Mouse (Mus musculus) megakaryocyte-erythroid progenitor cell, adult 5-6 weeks (primary cell): ENCODE results near the gene Atp6v0e2. TPM values are rescaled to one million over a fixed set of nuclear protein-coding genes. Genes with fewer than 3 reads are reported as not detected.

ENCODE experiments used
- ATAC-seq: replicated peaks from 2 replicates; pipeline ENCODE4 v1.8.0; 2016; ENCODE audit warnings: mild to moderate bottlenecking, inconsistent platforms; ENCODE audit not compliant: severe bottlenecking, poor library complexity, low FRiP score, low TSS enrichment
- total RNA-seq, 2 experiments: library from RNA; stranded (forward) in 1 of 2; stranded (reverse) in 1 of 2; fragments of 200-1000, 215-1000 nt in 1 of 2; fragments of >200 nt in 1 of 2; fragmentation: Nextera tagmentation in 1 of 2; gene quantifications; 2 replicates each; pipeline ENCODE4 v1.2.3; 2014 to 2017

Atp6v0e2 gene
- total RNA-seq, 2 experiments from 2014 or later = not detected

DNA sequence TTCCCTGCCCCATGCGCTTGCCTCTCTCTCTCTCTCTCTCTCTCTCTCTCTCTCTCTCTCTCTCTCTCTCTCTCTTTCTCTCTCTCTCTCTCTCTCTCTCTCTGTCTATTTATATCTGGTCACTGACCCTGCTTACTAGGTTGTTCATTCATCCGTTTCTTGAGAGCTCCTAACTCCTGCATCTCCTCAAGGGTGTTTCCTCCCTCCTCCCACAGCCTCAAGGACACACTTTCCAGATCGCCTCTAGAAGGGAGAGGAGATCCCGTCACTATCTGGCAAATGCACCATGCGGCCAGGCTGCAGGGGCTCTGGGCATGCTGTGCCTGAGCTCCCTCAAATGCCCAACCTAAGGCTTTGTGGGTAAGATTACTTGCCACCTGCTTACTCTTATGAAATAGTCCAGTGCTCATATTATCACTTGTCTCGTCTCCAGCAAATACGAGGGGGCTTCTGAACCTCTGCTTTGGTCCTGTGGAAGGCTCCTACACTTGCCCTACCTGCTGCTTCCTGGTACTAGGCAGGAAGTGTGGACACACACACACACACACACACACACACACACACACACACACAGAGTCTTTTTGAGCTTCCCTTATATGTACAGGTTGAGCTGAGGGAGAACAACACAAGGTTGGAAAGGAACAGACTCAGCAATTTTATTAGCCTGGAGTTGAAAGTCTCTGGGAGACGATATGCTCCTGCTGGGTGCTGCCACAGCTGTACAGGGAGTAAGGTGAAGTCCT is 31.8 kb downstream of the Atp6v0e2 start:
- ATAC-seq = no peak

- no peak for ATAC-seq
Measured at GRCm38 (mm10) chr6:48572014-48572413, 34.6 kb downstream of the Atp6v0e2 start.

DNA sequence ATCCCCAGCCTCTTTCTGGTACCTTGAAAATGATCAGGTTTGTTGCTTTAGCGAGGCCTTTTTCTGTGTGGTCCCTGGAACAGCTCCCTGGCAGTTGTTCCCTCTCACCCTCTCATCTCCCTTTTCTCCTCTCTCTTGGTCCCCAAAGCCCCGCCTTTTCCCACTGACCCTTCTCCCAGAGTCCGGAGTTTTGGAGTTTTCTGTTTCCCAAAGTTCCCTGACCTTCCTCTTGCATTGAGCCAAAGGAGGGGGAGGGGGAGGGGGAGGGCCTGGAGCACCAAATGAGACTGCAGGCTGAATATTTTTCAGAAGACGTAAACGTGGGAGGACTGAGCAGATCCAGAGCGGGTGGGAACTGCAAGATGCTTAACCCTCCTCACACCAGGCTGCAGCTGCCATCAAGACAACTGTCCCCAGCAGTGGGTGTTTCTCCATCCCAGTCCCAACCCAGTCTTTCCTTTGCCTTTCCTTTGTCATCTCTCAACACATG is 35.2 kb downstream of the Atp6v0e2 start, which contains the start of gene Rarres2:
TSS of gene Rarres2 (minus strand) at position 218 of the 490 bp plus-strand sequence.
- ATAC-seq = no peak

DNA sequence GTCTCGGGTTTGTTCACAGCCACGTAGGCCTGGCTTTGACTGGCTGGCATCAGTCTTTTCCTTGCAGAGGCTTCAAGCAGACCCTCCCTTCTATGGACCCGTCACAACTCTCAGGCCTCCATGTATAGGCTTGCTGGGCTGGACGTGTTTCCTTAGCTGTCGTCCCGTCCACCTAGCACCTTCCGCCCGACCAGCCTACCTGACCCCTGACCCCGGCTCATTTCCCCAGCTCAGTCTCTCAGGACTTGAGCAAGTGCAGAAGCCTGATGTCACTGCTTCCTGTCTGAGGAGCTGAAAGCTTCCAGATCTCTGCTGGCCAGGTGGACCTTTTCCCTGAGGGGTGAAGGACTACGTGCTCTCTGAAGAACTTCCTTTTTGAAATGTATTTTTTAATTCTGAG is 35.9 kb downstream of the Atp6v0e2 start:
- ATAC-seq = no peak

DNA sequence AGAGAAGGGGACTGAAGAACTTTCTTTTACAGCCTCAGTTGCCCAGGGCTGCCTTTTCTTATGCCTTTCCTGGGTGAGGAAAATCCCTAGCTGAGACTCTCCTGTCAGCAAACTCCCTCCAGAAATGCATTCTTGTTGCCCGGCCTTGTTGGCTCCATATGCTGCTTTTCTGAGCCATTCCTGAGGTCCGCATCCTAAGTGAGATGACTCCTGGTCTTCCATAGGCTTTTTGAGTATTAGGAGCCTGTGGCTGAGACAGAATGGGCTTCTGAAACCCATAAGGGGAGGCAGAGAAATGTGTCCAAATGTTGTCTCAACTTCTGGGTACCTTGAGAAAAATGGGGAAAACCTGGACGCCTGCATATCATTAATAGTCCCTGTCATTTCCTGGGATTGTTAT is 36.6 kb downstream of the Atp6v0e2 start:
- no peak for ATAC-seq

DNA sequence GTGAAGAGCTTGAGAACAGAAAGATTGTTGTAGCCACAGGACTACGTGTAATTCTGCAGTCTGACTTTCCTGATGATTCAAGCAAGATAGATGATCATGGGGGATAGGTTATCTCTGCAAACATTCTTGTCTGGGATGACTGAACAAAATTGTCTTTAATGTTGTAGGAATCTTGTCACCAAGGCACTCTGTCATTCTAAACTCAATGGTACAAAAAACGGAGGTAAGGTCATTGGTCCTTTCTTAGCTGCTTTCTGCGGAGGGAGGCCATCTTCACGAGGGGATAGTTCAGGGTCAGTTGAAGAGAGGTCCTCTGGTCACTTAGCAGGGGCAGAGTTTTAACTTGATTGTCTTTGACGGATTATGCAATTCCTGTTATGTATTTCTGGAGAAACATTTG is 41.3 kb downstream of the Atp6v0e2 start:
- no peak for ATAC-seq

DNA sequence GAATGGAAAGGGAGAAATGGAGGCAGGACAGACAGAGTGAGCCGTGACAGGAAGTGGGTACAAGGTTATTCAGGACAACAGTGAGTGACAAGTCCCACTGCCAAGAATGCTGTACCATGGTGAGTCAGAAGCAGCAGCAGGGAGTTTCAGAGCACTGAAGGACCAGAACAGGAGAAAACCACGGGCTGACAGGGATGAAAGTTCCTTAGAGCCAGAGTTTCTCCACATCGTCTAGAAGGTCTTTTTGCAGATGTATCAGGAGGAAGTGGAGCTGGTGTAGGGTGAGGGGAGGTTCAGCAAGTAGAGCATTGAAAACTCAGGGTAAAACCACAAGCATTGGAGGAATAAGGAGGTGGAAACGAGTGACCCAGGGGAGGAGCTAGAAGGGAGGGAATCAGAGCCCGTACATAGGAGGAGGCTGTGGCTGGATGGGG is 41.8 kb downstream of the Atp6v0e2 start:
- ATAC-seq = no peak

DNA sequence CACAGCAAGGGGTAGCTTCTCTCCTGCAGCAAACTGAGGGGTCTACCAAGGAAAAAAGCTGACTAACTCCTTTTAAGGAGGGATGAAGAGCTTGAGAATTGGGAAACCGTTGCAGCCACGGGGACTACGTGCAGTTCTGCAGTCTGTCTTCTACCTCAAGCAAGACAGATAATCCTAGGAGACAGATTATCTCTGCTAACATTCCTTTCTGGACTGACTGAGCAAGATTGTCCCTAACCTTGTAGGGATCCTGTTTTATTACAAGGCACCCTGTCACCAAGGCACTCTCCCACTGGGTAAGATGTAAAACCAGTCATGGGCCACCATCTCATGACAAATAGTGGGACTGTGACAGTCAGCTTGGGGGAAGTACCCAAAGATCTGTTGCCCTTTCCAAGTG is 43.8 kb downstream of the Atp6v0e2 start:
- no peak for ATAC-seq

DNA sequence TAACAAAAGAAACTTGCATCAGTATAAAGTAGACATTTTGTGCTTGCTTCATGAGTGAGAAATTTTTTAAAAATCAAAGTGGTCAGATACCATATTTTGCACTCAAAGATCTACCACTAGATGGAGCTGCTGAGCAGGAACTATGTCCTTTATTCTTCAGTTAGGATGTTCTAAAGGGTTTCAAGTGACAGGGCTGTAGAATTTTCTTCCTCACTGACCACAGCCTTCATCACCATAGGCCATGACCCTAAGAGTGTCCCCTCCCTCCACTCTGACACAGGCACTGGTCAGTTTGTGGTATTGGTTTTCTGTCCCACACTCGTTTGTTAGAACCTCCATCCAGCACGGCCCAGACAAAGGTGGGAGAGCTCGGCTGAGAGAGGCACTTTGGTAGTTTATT is 44.6 kb downstream of the Atp6v0e2 start:
- peak; percentile 73 for ATAC-seq

- ATAC-seq = no peak
Measured at GRCm38 (mm10) chr6:48589194-48589750, 51.9 kb downstream of the Atp6v0e2 start, which contains the start of gene Gm45021. TSS of gene Gm45021 (plus strand) at chr6:48589610.

Other genes with a start within 250 kb of the Atp6v0e2 start
- 8.4 and 9.1 TPM in 2 replicates for gene Krba1, start 142.0 kb upstream of the Atp6v0e2 start, total RNA-seq (2014; fragmentation: Nextera tagmentation)
- gene Krba1, start 142.0 kb upstream of the Atp6v0e2 start, total RNA-seq (2017) = 4.8 and 8.0 TPM in 2 replicates
- 0.33 and 0.67 TPM in 2 replicates for gene Zfp467, start 91.8 kb upstream of the Atp6v0e2 start, total RNA-seq (2014; fragmentation: Nextera tagmentation)
- gene Zfp467, start 91.8 kb upstream of the Atp6v0e2 start, total RNA-seq (2017) = 0.33 TPM in 1 of 2 replicates, not detected in the other
- gene Sspo, start 89.4 kb upstream of the Atp6v0e2 start, total RNA-seq (2014; fragmentation: Nextera tagmentation) = not detected in 2 replicates
- gene Sspo, start 89.4 kb upstream of the Atp6v0e2 start, total RNA-seq (2017) = not detected in 2 replicates
- gene Lrrc61, start 17.2 kb downstream of the Atp6v0e2 start, total RNA-seq (2014; fragmentation: Nextera tagmentation) = 8.7 and 17.0 TPM in 2 replicates
- gene Lrrc61, start 17.2 kb downstream of the Atp6v0e2 start, total RNA-seq (2017) = 1.8 and 3.3 TPM in 2 replicates
- gene Rarres2, start 35.2 kb downstream of the Atp6v0e2 start, total RNA-seq (2014; fragmentation: Nextera tagmentation) = not detected in 2 replicates
- gene Rarres2, start 35.2 kb downstream of the Atp6v0e2 start, total RNA-seq (2017) = 0.05 TPM in 1 of 2 replicates, not detected in the other
- gene Gm45021, start 52.0 kb downstream of the Atp6v0e2 start, total RNA-seq (2014; fragmentation: Nextera tagmentation) = not detected in 2 replicates
- gene Gm45021, start 52.0 kb downstream of the Atp6v0e2 start, total RNA-seq (2017) = not detected in 2 replicates
- gene Repin1, start 56.3 kb downstream of the Atp6v0e2 start, total RNA-seq (2014; fragmentation: Nextera tagmentation) = 9.7 and 17.1 TPM in 2 replicates
- 9.8 and 14.7 TPM in 2 replicates for gene Repin1, start 56.3 kb downstream of the Atp6v0e2 start, total RNA-seq (2017)
- not detected in 2 replicates for gene Gm44965, start 56.3 kb downstream of the Atp6v0e2 start, total RNA-seq (2014; fragmentation: Nextera tagmentation)
- not detected in 2 replicates for gene Gm44965, start 56.3 kb downstream of the Atp6v0e2 start, total RNA-seq (2017)
- 1.7 and 1.9 TPM in 2 replicates for gene Zfp775, start 64.4 kb downstream of the Atp6v0e2 start, total RNA-seq (2014; fragmentation: Nextera tagmentation)
- 2.0 and 3.0 TPM in 2 replicates for gene Zfp775, start 64.4 kb downstream of the Atp6v0e2 start, total RNA-seq (2017)
- 1.9 and 4.2 TPM in 2 replicates for gene AI854703, start 89.1 kb downstream of the Atp6v0e2 start, total RNA-seq (2014; fragmentation: Nextera tagmentation)
- gene AI854703, start 89.1 kb downstream of the Atp6v0e2 start, total RNA-seq (2017) = 1.4 and 3.0 TPM in 2 replicates
- gene Gimap8, start 109.6 kb downstream of the Atp6v0e2 start, total RNA-seq (2014; fragmentation: Nextera tagmentation) = 7.1 and 7.8 TPM in 2 replicates
- 1.4 and 8.0 TPM in 2 replicates for gene Gimap8, start 109.6 kb downstream of the Atp6v0e2 start, total RNA-seq (2017)
- gene Gimap9, start 138.5 kb downstream of the Atp6v0e2 start, total RNA-seq (2014; fragmentation: Nextera tagmentation) = 15.2 and 18.7 TPM in 2 replicates
- 34.5 and 49.2 TPM in 2 replicates for gene Gimap9, start 138.5 kb downstream of the Atp6v0e2 start, total RNA-seq (2017)
- 12.5 and 18.0 TPM in 2 replicates for gene Gimap4, start 146.9 kb downstream of the Atp6v0e2 start, total RNA-seq (2014; fragmentation: Nextera tagmentation)
- gene Gimap4, start 146.9 kb downstream of the Atp6v0e2 start, total RNA-seq (2017) = 3.0 and 61.5 TPM in 2 replicates
- 21.8 and 27.8 TPM in 2 replicates for gene Gimap6, start 170.6 kb downstream of the Atp6v0e2 start, total RNA-seq (2014; fragmentation: Nextera tagmentation)
- 48.2 and 58.4 TPM in 2 replicates for gene Gimap6, start 170.6 kb downstream of the Atp6v0e2 start, total RNA-seq (2017)
- 2.9 TPM in 1 of 2 replicates, not detected in the other for gene Gm28053, start 181.0 kb downstream of the Atp6v0e2 start, total RNA-seq (2014; fragmentation: Nextera tagmentation)
- gene Gm28053, start 181.0 kb downstream of the Atp6v0e2 start, total RNA-seq (2017) = 96.6 TPM in 1 of 2 replicates, not detected in the other
- 1.4 and 4.8 TPM in 2 replicates for gene Gimap7, start 181.0 kb downstream of the Atp6v0e2 start, total RNA-seq (2014; fragmentation: Nextera tagmentation)
- gene Gimap7, start 181.0 kb downstream of the Atp6v0e2 start, total RNA-seq (2017) = 2.1 and 4.6 TPM in 2 replicates
- gene Gimap1, start 201.4 kb downstream of the Atp6v0e2 start, total RNA-seq (2014; fragmentation: Nextera tagmentation) = 4.8 and 20.1 TPM in 2 replicates
- 10.8 and 12.9 TPM in 2 replicates for gene Gimap1, start 201.4 kb downstream of the Atp6v0e2 start, total RNA-seq (2017)
- gene Gimap5, start 208.6 kb downstream of the Atp6v0e2 start, total RNA-seq (2014; fragmentation: Nextera tagmentation) = 6.1 and 11.7 TPM in 2 replicates
- 1.5 and 5.8 TPM in 2 replicates for gene Gimap5, start 208.6 kb downstream of the Atp6v0e2 start, total RNA-seq (2017)
- gene Gimap3, start 233.2 kb downstream of the Atp6v0e2 start, total RNA-seq (2014; fragmentation: Nextera tagmentation) = 6.4 and 19.7 TPM in 2 replicates
- gene Gimap3, start 233.2 kb downstream of the Atp6v0e2 start, total RNA-seq (2017) = 0.88 and 6.2 TPM in 2 replicates